Mouse (Mus musculus): ENCODE results near the gene Ppp1r10. TPM values are rescaled to one million over a fixed set of nuclear protein-coding genes. Genes with fewer than 3 reads are reported as not detected.
A peak's percentile ranks its signal among the peaks of the same experiment; 100 is the strongest.
"Not testable (repeated sequence)": the region's sequence is repeated elsewhere in the genome, so short reads cannot be mapped to it uniquely, and the experiment has no call there.

Gene Ppp1r10
- polyA plus RNA-seq, 1 experiment from 2014 or later, result 54.6 TPM

DNA sequence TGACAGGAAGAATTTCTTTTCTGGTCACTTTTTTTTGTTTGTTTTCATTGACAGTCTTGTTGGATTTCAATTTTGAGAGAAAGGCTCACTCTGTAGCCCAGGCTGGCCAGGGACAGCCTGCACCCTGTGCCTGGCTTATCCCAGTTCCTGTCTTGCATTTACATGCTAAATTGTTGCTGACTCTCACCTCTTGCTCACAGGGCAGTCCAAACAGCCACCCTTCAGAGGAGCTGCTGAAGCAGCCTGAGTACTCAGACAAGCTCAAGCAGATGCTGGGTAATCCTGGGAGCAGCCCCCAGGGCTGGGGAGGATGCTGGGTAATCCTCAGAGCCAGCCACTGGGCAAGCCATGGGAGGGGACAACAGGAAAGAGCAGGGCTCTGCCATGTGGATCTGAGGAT, 34.7 kb downstream of the Ppp1r10 start:
- not testable (repeated sequence) for H3K4me3 ChIP-seq (replicated peaks); H3K4me1 ChIP-seq (replicated peaks); H3K9me3 ChIP-seq; ATAC-seq; H3K27me3 ChIP-seq; H3K9ac ChIP-seq (replicated peaks); H3K4me2 ChIP-seq (replicated peaks); H3K27ac ChIP-seq
- peaks cover 12% of the 10 kb centered on the region for H3K36me3 ChIP-seq

DNA sequence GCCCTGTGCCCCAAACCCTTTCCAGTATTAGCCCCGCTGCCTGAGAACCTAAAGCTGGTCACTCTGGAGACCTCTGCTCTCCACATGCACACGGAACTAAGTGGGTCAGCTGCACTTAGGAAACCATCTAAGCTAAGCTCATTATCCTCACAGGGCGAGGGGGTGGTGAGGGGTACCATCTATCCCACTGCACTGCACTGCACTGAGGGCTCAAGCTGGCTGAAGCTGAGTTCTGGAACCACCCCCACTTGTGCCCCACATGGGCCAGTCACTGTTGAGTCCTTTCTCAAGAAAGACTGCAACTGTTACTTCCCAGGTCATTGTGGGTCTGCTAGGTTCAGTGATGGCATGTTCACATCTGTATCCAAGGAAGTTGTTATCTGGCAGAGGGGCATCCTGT, 36.3 kb downstream of the Ppp1r10 start:
- not testable (repeated sequence) for H3K27me3 ChIP-seq; H3K27ac ChIP-seq; H3K4me1 ChIP-seq (replicated peaks); H3K4me3 ChIP-seq (replicated peaks); H3K9ac ChIP-seq (replicated peaks); H3K9me3 ChIP-seq; H3K4me2 ChIP-seq (replicated peaks); ATAC-seq
- 83% methylated on average over 2 of the region's 3 CpGs for WGBS
- H3K36me3 ChIP-seq, result peaks cover 28% of the 10 kb centered on the region

DNA sequence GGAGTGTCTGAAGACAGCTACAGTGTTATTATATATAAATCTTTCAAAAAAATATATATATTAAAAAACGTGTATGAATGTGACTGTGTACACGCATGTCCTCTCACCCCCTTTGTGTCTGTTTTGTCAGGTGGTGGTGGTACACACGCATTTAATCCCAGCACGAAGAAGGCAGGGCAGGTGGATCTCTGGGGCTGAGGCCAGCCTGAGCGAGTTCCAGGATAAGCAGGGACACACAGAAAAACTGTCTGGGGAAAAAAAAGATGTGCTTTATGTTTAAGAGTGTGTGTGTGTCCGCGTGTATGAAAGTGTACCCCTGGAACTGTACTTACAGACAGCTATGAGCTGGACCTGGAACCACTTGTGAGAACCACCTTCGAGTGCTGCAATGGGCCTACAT, 38.4 kb downstream of the Ppp1r10 start:
- no peaks in the 10 kb centered on the region for H3K9me3 ChIP-seq

DNA sequence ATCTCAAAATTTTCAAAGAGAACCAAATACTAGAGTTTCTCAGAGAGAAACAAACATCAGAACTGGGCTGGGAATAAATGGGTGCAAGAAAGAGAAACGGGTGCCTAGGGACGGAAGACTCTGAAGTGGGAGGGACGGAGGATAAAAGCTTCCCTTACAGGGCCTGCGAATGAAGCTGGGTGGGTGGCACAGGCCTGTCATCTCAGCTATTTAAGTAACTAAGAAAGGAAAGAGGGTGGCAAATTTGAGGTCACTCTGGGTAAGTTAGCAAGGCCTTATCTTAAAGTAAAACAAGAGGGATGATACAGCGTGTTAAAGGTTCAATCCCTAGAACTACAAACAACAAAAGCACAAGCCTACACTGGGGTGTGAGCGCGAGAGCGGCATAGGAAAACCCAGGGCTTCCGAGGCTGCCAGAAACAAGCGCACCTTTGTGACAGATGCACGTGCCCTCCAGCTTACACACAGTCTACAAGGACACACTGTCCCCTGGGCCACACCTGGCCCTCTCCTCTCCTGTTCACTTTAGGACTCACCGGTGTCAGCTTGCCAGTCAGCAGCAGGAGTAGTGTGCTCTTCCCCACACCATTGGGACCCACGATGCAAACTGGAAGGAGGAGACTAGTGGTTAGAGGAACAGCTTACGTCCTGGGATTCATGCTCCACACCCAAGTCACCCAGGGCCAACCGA, 42.4 kb downstream of the Ppp1r10 start:
- H3K27ac ChIP-seq, result no peak overlapping the region
- WGBS, result 96% methylated on average over 15 of the region's 15 CpGs
- peaks cover 90% of the 10 kb centered on the region for H3K36me3 ChIP-seq
- no peaks in the 10 kb centered on the region for H3K27me3 ChIP-seq
- ATAC-seq, result no peak
- no peak overlapping the region for H3K4me3 ChIP-seq (replicated peaks)
- no peaks in the 10 kb centered on the region for H3K9me3 ChIP-seq
- no peak overlapping the region for H3K4me2 ChIP-seq (replicated peaks)
- H3K4me1 ChIP-seq (replicated peaks), result no peaks in the 10 kb centered on the region
- H3K9ac ChIP-seq (replicated peaks), result no peak overlapping the region

More for the DNA sequence above, 38.4 kb downstream of the Ppp1r10 start:
- Histone ChIP-seq H3K27me3 (no peaks in the 10 kb centered on the region), H3K27ac (no peak overlapping the region), H3K4me2 (replicated peaks) (no peak overlapping the region), H3K9ac (replicated peaks) (no peak overlapping the region), H3K36me3 (peaks cover 49% of the 10 kb centered on the region), H3K4me1 (replicated peaks) (no peaks in the 10 kb centered on the region), H3K4me3 (replicated peaks) (no peak overlapping the region)
- no peak for ATAC-seq
- WGBS, result 76% methylated on average over 8 of the region's 8 CpGs

DNA sequence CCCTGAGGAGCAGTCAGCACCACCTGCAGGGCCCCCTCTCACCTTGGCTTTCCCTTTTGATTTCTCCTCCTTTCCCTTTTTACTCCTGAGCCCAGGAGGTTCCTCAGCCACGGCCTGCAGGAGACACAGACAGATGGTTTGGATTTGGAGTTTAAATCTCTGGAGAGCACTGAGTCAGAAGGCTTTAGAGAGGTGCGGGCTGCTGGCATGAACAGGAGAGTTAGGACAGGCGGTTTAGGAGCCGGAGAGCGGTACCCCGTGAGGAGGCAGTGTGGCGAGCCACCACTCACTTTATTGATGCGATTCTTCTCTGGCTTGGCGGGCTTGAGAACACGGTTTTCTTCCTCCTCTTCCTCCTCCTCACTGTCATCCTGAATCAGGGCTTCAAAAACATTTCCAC, 47.0 kb downstream of the Ppp1r10 start:
- no peak overlapping the region for H3K4me2 ChIP-seq (replicated peaks)
- no peaks in the 10 kb centered on the region for H3K27me3 ChIP-seq
- H3K4me3 ChIP-seq (replicated peaks), result no peak overlapping the region
- 92% methylated on average over 10 of the region's 10 CpGs for WGBS
- H3K4me1 ChIP-seq (replicated peaks), result peaks cover 13% of the 10 kb centered on the region
- H3K9ac ChIP-seq (replicated peaks), result no peak overlapping the region
- no peaks in the 10 kb centered on the region for H3K9me3 ChIP-seq
- H3K27ac ChIP-seq, result no peak overlapping the region
- ATAC-seq, result no peak
- peaks cover 86% of the 10 kb centered on the region for H3K36me3 ChIP-seq

DNA sequence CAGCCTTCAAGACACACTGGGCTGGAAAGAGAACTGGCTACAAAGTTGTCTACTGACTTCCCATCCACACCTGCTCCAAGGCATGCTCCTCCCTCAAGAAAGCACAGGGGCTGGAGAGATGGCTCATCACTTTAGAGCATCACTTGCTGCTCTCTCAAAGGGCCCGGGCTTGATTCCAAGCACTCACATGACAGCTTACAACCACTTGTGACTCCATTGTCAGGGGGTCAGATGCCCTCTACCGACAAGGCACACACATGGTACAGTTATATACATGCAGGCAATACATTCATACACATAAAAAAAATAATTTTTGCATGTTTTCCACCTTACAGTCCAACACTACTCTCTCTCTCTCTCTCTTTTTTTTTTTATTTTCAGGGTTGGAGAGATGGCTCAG, 51.4 kb downstream of the Ppp1r10 start:
- H3K9me3 ChIP-seq, result no peaks in the 10 kb centered on the region
- 95% methylated on average over 2 of the region's 2 CpGs for WGBS
- H3K27me3 ChIP-seq, result no peaks in the 10 kb centered on the region
- H3K4me3 ChIP-seq (replicated peaks), result no peak overlapping the region
- peaks cover 30% of the 10 kb centered on the region for H3K4me1 ChIP-seq (replicated peaks)
- no peak for ATAC-seq
- no peak overlapping the region for H3K27ac ChIP-seq
- H3K4me2 ChIP-seq (replicated peaks), result no peak overlapping the region
- H3K36me3 ChIP-seq, result peaks cover 49% of the 10 kb centered on the region
- H3K9ac ChIP-seq (replicated peaks), result no peak overlapping the region

DNA sequence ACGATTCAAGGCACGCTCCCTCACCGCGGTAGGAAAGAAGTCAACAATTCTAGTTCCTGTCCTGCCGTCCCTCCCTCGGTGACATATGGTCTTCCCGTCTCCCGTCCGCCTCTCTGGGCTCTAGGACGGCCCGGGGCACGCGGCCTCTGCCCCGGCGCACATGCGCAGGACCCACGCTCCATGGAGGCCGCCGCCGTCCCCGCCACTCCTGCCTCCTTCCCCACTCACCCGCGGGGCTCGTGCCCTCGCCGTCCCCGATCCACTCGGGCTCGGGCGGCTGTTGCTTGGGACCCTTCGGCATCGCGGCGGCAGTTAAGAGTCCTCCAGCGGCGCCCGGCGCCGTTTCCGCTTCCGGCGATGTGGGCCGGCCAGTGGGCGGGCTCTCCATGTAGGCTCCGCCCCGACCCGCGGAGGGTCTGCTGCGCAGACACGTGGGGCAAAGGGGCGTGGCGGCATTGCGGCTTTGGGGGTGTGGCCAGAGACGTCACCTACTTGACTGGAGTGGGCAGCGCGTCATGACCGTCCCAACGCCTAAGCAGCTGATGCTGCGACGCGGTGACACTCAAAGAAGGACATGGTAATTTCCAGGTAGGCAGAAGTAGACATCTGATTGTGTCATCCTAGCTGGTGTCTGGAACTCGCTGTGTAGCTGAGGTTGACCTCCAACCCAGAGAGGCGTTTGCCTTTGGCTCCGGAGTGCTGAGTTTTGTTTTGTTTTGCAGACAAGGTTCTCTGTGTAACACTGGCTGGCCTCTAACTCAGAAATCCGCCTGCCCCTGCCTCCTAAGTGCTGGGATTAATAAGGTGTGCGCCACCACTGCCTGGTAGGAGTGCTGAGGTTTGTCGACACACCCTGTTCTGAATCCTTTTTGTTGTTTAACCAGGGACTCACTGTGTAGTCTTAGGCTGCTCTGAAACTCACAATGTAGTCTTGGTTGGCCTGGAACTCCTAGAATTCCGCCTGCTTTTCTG, 53.5 kb downstream of the Ppp1r10 start, which contains the start of gene Abcf1:
Gene Abcf1, minus strand, starts transcription at position 344 of the 972 bp plus-strand sequence.
- peak within 1 kb of the TSS; percentile 91 for H3K4me2 ChIP-seq (replicated peaks)
- H3K4me1 ChIP-seq (replicated peaks), result peaks cover 30% of the 10 kb centered on the region
- ATAC-seq, result peak; percentile 94
- H3K9ac ChIP-seq (replicated peaks), result peak within 1 kb of the TSS; percentile 82
- H3K27ac ChIP-seq, result peak within 1 kb of the TSS; percentile 72
- no peaks in the 10 kb centered on the region for H3K9me3 ChIP-seq
- no peaks in the 10 kb centered on the region for H3K27me3 ChIP-seq
- H3K4me3 ChIP-seq (replicated peaks), result peak within 1 kb of the TSS; percentile 90
- WGBS, result under 1% methylated on average over 68 of the region's 68 CpGs
- peaks cover 44% of the 10 kb centered on the region for H3K36me3 ChIP-seq

DNA sequence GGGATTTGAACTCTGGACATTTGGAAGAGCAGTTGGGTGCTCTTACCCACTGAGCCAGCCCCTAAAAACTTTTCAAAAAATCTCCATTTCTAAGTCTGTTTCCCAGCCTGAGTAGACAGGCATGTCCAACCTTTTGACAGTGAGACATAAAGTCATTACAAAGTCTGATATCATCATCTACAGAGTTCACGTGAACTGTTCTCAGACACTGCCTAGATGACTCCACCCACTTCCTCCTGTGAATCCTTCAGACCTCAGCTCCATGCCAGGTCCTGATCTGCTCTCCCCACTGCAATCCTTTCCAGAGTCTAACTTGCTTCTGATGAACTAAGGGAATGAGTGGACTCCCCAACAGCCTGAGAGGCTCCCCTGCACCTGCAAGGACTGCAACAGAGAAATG, 55.9 kb downstream of the Ppp1r10 start:
- no peaks in the 10 kb centered on the region for H3K9me3 ChIP-seq
- peaks cover 27% of the 10 kb centered on the region for H3K4me1 ChIP-seq (replicated peaks)
- no peak for ATAC-seq
- peaks cover 31% of the 10 kb centered on the region for H3K36me3 ChIP-seq
- WGBS, result 63% methylated on average over 1 of the region's 1 CpGs
- no peak overlapping the region for H3K4me3 ChIP-seq (replicated peaks)
- no peaks in the 10 kb centered on the region for H3K27me3 ChIP-seq
- H3K9ac ChIP-seq (replicated peaks), result no peak overlapping the region
- H3K27ac ChIP-seq, result no peak overlapping the region
- H3K4me2 ChIP-seq (replicated peaks), result no peak overlapping the region

DNA sequence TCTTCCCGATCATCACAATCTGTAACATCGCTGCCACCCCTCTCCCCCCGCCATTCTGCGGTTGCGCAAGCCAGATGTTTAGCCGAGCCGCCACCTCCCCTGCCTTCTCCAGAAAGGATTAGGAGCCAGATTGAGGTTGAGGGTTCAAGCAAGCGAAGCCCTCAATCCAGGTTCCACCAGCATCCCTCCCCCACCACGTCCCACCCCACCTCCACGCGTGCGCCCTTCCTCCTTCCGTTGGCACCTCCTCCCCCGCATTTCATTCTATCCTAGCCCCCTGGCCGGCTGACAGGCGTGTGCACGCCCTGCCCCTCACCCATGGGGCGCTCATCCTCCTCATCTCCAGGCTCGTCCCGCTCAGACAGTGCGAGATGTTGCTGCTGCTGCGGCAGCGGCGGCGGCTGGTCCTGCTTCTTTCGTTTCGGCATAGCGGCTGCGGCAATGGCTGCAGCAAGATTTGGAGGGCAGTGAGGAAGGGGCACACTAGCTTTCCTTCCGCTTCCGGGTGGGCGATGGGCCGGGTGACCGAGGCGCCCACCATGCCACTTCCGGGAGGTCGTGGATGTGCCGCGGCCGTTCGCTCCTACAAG, 62.7 kb downstream of the Ppp1r10 start:
- H3K27me3 ChIP-seq, result no peaks in the 10 kb centered on the region
- peaks cover 26% of the 10 kb centered on the region for H3K4me1 ChIP-seq (replicated peaks)
- WGBS, result under 1% methylated on average over 41 of the region's 41 CpGs
- peak overlapping the region; percentile 86 for H3K9ac ChIP-seq (replicated peaks)
- H3K27ac ChIP-seq, result peak overlapping the region; percentile 94
- peak overlapping the region; percentile 90 for H3K4me2 ChIP-seq (replicated peaks)
- peaks cover 42% of the 10 kb centered on the region for H3K36me3 ChIP-seq
- no peaks in the 10 kb centered on the region for H3K9me3 ChIP-seq
- peak overlapping the region; percentile 97 for H3K4me3 ChIP-seq (replicated peaks)
- ATAC-seq, result peak; percentile 88

DNA sequence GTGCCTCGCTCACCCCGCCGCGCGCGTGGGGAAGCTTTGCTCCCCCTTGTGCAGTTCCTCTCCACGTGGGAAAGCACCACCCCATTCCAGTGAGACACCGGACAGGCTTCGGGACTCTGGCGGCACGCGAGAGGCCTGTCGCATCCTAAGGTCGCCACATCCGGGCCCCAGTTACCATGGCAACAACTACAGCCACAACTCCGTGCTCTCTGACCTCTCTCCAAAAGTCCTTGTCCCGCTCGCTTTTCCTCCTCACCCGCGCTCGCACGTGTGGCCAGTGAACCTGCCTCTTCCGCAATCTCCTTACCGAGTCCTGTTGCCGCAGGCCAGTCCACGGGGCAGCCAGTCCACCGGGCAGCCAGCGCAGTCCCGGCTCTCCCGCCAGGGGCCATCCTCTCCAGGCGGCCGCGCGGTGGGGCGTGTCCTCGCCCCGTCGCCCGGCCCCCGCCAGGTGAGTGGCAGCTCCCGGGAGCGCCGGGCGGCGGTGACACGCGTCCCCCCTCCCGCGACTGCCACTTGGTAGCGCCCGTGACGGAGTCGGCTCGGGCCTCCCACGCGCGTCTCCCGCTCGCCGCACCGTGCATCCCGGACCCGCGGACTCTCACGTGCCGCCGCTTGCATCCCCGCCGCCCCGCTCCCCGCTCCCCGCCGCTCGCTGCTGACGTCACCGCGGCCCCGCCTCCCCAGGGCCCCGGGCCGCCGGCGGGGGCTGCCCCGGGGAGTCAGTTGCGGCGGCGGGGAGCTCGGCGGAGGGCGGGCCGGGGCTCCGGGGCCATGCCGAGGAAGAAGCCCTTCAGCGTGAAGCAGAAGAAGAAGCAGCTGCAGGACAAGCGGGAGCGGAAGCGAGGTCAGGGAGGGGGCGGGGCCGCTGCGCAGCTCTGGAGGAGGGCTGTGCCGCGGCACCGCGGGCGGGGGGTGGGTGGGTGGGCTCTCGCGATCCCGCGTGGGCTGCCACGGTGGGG, 63.4 kb downstream of the Ppp1r10 start, which contains the start of the genes Gnl1 and Prr3:
Gene Gnl1, plus strand, starts transcription at position 451 of the 962 bp plus-strand sequence.
Gene Prr3, minus strand, starts transcription at position 836 of the 962 bp plus-strand sequence.
- Histone ChIP-seq H3K9ac (replicated peaks) (peak within 1 kb of the TSS; percentile 86), H3K9me3 (no peaks in the 10 kb centered on the region), H3K27ac (peak within 1 kb of the TSS; percentile 94), H3K4me1 (replicated peaks) (peaks cover 26% of the 10 kb centered on the region), H3K36me3 (peaks cover 40% of the 10 kb centered on the region), H3K27me3 (no peaks in the 10 kb centered on the region), H3K4me3 (replicated peaks) (peak within 1 kb of the TSS; percentile 97), H3K4me2 (replicated peaks) (peak within 1 kb of the TSS; percentile 90)
- WGBS, result under 1% methylated on average over 98 of the region's 109 CpGs
- ATAC-seq, result peak; percentile 80

DNA sequence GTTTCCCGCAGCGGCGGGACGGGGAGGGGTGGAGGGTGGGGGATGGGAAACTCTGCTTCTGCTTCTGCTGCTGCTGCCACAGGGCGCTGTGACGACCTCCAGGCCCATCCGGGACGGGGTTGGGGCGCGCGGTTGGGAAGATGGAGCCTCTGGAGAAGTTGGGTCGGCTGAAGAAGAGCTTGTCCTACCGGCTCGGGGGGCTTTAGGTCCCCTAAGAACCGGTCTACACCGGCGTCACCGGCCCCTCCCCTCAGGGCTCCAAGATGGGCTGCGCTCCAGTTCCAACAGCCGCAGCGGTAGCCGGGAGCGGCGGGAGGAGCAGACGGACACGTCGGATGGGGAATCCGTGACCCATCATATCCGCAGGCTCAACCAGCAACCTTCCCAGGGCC, 64.1 kb downstream of the Ppp1r10 start:
- H3K36me3 ChIP-seq, result peaks cover 44% of the 10 kb centered on the region
- peak; percentile 48 for ATAC-seq
- WGBS, result 1% methylated on average over 27 of the region's 29 CpGs
- H3K27ac ChIP-seq, result peak overlapping the region; percentile 94
- H3K27me3 ChIP-seq, result no peaks in the 10 kb centered on the region
- H3K9ac ChIP-seq (replicated peaks), result peak overlapping the region; percentile 86
- H3K4me2 ChIP-seq (replicated peaks), result peak overlapping the region; percentile 90
- peaks cover 26% of the 10 kb centered on the region for H3K4me1 ChIP-seq (replicated peaks)
- H3K4me3 ChIP-seq (replicated peaks), result peak overlapping the region; percentile 97
- no peaks in the 10 kb centered on the region for H3K9me3 ChIP-seq

Data from midbrain, embryonic 13.5 days (tissue).